Mouse (Mus musculus): ENCODE results near the gene Trim39.

Trim39 gene

GRCm38 (mm10) chr17:36245741-36246140 is 26.3 kb downstream of the Trim39 start:
- no peak for DNase-seq

- no peak for DNase-seq
Observed at GRCm38 (mm10) chr17:36244031-36244430, 28.0 kb downstream of the Trim39 start.

- DNase-seq: no peak
Observed at GRCm38 (mm10) chr17:36240637-36241213, 31.3 kb downstream of the Trim39 start.

- peak; percentile 28 to 36 for DNase-seq
Observed at GRCm38 (mm10) chr17:36237321-36237921, 34.6 kb downstream of the Trim39 start.

- DNase-seq: peak; percentile 32 to 33
Observed at GRCm38 (mm10) chr17:36235300-36235699, 36.7 kb downstream of the Trim39 start.

GRCm38 (mm10) chr17:36233572-36233971 is 38.5 kb downstream of the Trim39 start:
- no peak for DNase-seq

- DNase-seq: peak; percentile 82 to 83
Observed at GRCm38 (mm10) chr17:36231318-36231717, 40.7 kb downstream of the Trim39 start.

- DNase-seq: no peak
Observed at GRCm38 (mm10) chr17:36229046-36229445, 43.0 kb downstream of the Trim39 start.

- DNase-seq: peak in 1 of 2 experiments; percentile 25
Observed at GRCm38 (mm10) chr17:36226921-36227320, 45.1 kb downstream of the Trim39 start.

- no peak for DNase-seq
Observed at GRCm38 (mm10) chr17:36225231-36225824, 46.7 kb downstream of the Trim39 start.

GRCm38 (mm10) chr17:36224451-36224850 is 47.6 kb downstream of the Trim39 start:
- no peak for DNase-seq

GRCm38 (mm10) chr17:36218594-36219155 is 53.4 kb downstream of the Trim39 start:
- DNase-seq: no peak

- no peak for DNase-seq
Observed at GRCm38 (mm10) chr17:36215586-36215985, 56.5 kb downstream of the Trim39 start.
